Mouse (Mus musculus) lung, embryonic 14.5 days (tissue): ENCODE measurements at regions not wholly inside any gene's neighbourhood (a gene's known extent, or its start where the extent isn't known, plus 50 kb on each side); places are given as distances from the start of the nearest gene placed in this dataset.

Source experiments
- ATAC-seq: fragments of 200-750 bp; cut with Nextera tagmentation; 2 replicates; pipeline ENCODE4 v1.8.0; 2017; ENCODE audit warnings: mild to moderate bottlenecking, moderate TSS enrichment, moderate library complexity; ENCODE audit not compliant: insufficient read depth
- DNase-seq: peaks from one replicate; pipeline ENCODE4 v3.0.0-alpha.2; 2015
- H3K27ac ChIP-seq: fragments of 300-500 bp; sonication (generic); 2 replicates; pipeline ENCODE4 v1.5.1; 2014; ENCODE audit warnings: low read depth, mild to moderate bottlenecking, moderate library complexity
- H3K27me3 ChIP-seq: fragments of 300-500 bp; sonication (generic); 2 replicates; pipeline ENCODE4 v1.6.1; 2014; ENCODE audit warnings: low read length, control low read depth; ENCODE audit not compliant: insufficient read depth
- H3K36me3 ChIP-seq: fragments of 300-500 bp; sonication (generic); 2 replicates; pipeline ENCODE4 v1.6.1; 2014; ENCODE audit warnings: control low read depth; ENCODE audit not compliant: insufficient read depth
- H3K4me1 ChIP-seq: fragments of 300-500 bp; sonication (generic); 2 replicates; pipeline ENCODE4 v1.6.1; 2014; ENCODE audit warnings: antibody characterized with exemption, control low read depth; ENCODE audit not compliant: insufficient read depth
- H3K4me2 ChIP-seq: fragments of 300-500 bp; sonication (generic); 2 replicates; pipeline ENCODE4 v1.6.1; 2014; ENCODE audit warnings: mild to moderate bottlenecking
- H3K4me3 ChIP-seq: fragments of 300-500 bp; sonication (generic); 2 replicates; pipeline ENCODE4 v1.5.1; 2014; ENCODE audit warnings: low read depth, low read length
- H3K9ac ChIP-seq: fragments of 300-500 bp; sonication (generic); 2 replicates; pipeline ENCODE4 v1.6.1; 2014
- H3K9me3 ChIP-seq: fragments of 300-500 bp; sonication (generic); 2 replicates; pipeline ENCODE4 v1.6.1; 2016; ENCODE audit warnings: low read depth, low read length, control low read depth
- CTCF ChIP-seq: IDR thresholded peaks from 2 replicates; pipeline ENCODE4 v1.5.1; 2016; ENCODE audit warnings: antibody characterized with exemption, low read depth
- WGBS: fragments of 180-500 bp; shearing (Covaris S2); extraction: QIAGEN DNeasy Blood & Tissue Kit; methylation state at CpG from one replicate; pipeline ENCODE4 v1.1.7; 2014; 5-methylcytosine and 5-hydroxymethylcytosine counted together

DNA sequence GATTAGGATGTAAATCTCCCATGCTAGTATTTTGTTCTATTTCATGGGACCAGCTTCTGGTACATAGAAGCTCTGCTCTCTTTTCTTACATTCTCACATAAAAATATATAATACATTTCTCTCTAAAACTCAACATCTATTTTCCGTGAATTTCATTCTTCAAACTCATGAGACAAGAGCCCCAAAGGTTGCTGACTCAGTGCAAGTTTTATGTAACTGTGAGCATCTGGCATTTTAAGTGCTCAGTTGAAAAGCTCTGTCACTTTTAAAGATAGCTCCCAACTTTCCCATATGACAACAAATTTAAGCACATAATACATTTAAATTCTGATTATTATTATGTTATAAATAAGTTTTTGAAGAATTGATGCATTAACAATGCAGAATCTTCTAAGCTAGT is 268.5 kb downstream of the AW209491 start:
- ATAC-seq (no peak), DNase-seq (no peak)
- H3K27ac ChIP-seq, result no peak overlapping the region
- H3K4me1 ChIP-seq, result no peaks in the 10 kb centered on the region
- H3K36me3 ChIP-seq, result no peaks in the 10 kb centered on the region
- WGBS, result 63% methylated on average over 1 of the region's 1 CpGs
- H3K9me3 ChIP-seq, result no peaks in the 10 kb centered on the region
- H3K4me2 ChIP-seq, result no peak overlapping the region
- no peak overlapping the region for H3K9ac ChIP-seq
- no peak overlapping the region for H3K4me3 ChIP-seq
- TF ChIP-seq CTCF, result no peak
- no peaks in the 10 kb centered on the region for H3K27me3 ChIP-seq

DNA sequence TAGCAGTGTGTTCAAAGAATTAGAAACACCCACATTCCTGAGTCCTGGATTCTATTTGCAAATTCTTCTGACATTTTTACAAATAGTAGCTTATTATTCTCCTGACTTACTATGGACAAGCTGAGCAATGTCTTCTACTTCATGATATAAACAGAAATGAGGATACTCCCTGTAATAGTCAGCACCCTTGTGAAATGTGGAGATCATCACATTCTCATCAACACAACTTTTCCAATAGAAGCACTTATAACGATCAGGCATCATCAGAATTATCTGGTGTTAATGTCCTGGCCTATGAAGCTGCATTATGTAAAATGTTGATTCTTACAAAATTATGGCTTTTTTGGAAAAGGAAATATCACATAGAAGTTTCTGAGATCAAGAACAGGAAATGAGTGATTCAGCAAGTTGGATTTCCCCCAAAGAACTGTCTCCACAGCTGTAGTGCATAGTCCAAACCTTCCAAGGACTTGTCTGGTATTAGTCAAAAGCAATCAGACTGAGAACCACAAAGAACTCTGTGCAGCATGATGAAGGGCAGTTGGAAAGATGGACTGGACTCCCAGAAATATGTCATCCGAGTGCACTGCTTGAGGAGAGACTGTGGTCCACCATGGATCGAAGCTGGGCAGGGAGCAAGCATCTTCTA is 300.3 kb downstream of the AW209491 start:
- H3K4me2 ChIP-seq, result no peak overlapping the region
- TF ChIP-seq CTCF, result no peak

DNA sequence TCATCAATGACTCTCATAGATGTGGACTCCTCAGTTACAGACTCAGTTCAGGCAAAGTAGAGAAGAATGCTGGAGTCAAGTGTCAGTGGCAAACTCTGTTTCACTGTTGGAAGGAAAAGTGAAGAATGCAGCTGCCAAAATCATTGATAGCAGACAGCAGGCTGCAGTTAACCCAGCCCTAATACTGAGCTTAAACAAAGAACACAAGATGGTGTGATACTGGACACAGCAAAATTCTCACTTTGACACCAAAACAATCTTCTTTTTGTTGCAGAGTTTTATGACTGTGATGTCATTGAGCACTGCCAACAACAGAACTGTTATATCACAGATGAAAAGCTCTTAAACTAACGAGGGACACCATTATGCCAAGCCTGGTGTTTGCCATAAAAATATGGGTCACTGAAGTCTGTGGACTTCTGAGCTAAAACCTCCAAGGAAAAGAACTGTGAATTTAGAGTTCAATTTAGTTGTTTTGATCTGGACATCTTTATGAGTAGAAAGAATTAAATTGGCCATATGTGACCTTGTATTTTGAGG is 336.3 kb downstream of the AW209491 start:
- Histone ChIP-seq H3K27me3 (no peaks in the 10 kb centered on the region), H3K4me1 (no peaks in the 10 kb centered on the region), H3K4me3 (no peak overlapping the region), H3K4me2 (no peak overlapping the region), H3K9ac (no peak overlapping the region), H3K27ac (no peak overlapping the region), H3K9me3 (no peaks in the 10 kb centered on the region), H3K36me3 (no peaks in the 10 kb centered on the region)
- DNase-seq, result no peak
- ATAC-seq, result no peak
- WGBS, result 45% methylated on average over 1 of the region's 1 CpGs
- TF ChIP-seq CTCF, result no peak

More for the DNA sequence above, 300.3 kb downstream of the AW209491 start:
- 66% methylated on average over 3 of the region's 3 CpGs for WGBS
- Histone ChIP-seq H3K9me3 (no peaks in the 10 kb centered on the region), H3K27me3 (no peaks in the 10 kb centered on the region), H3K4me1 (no peaks in the 10 kb centered on the region), H3K27ac (no peak overlapping the region), H3K9ac (no peak overlapping the region), H3K36me3 (no peaks in the 10 kb centered on the region), H3K4me3 (no peak overlapping the region)
- DNase-seq (peak; percentile 63), ATAC-seq (peak; percentile 41; the same call in 1 of the 2 replicates)

DNA sequence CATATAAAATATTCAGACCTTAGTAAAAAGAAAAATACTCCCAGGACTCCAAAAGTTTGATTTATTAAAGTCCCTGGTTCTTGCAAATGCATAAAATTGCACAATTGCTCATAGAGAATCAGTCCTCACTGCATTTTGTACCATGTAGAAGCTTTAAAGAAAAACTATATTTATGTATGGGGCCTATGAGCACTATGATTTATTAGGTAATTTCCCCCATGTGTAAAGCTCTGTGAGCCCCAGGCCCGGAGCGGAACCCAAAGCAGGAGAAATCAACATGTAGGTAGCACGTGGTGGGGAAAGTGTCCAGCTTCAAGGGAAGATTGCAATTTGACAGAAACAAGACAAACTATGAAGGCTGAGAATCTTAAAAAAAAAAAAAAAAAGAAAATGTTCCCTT is 372.7 kb downstream of the AW209491 start:
- H3K4me1 ChIP-seq, result no peaks in the 10 kb centered on the region
- 59% methylated on average over 3 of the region's 3 CpGs for WGBS
- ATAC-seq, result no peak
- TF ChIP-seq CTCF, result no peak
- no peaks in the 10 kb centered on the region for H3K36me3 ChIP-seq
- H3K27me3 ChIP-seq, result no peaks in the 10 kb centered on the region
- H3K4me3 ChIP-seq, result no peak overlapping the region
- H3K4me2 ChIP-seq, result no peak overlapping the region
- no peaks in the 10 kb centered on the region for H3K9me3 ChIP-seq
- H3K9ac ChIP-seq, result no peak overlapping the region
- no peak for DNase-seq
- no peak overlapping the region for H3K27ac ChIP-seq

DNA sequence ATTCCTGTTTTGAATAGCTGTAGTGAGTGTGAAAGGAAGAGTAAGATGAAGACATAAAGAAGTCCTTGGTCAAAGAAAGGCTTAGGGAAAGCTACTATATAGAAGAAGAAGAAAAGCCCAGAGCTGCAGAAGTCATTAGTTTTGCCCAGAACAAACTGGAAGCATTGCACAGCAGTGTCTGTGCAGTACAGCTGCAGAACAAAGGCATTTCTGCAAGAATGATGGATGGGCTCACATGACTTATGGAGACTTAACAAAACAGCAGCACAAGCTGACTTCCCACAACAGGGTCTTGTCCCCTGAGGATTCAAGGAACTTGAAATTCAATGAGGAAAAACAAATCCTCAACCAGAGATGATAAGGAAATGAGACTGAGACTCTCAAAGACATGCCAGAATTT is 381.7 kb downstream of the AW209491 start:
- H3K4me2 ChIP-seq, result no peak overlapping the region
- TF ChIP-seq CTCF, result no peak
- H3K4me3 ChIP-seq, result no peak overlapping the region
- no peak overlapping the region for H3K27ac ChIP-seq
- peak; percentile 74; the same call in 1 of the 2 replicates for ATAC-seq
- no peaks in the 10 kb centered on the region for H3K9me3 ChIP-seq
- no peaks in the 10 kb centered on the region for H3K27me3 ChIP-seq
- H3K4me1 ChIP-seq, result no peaks in the 10 kb centered on the region; the same call in 1 of the 2 replicates
- H3K9ac ChIP-seq, result no peak overlapping the region
- no peaks in the 10 kb centered on the region for H3K36me3 ChIP-seq
- DNase-seq, result peak; percentile 43

DNA sequence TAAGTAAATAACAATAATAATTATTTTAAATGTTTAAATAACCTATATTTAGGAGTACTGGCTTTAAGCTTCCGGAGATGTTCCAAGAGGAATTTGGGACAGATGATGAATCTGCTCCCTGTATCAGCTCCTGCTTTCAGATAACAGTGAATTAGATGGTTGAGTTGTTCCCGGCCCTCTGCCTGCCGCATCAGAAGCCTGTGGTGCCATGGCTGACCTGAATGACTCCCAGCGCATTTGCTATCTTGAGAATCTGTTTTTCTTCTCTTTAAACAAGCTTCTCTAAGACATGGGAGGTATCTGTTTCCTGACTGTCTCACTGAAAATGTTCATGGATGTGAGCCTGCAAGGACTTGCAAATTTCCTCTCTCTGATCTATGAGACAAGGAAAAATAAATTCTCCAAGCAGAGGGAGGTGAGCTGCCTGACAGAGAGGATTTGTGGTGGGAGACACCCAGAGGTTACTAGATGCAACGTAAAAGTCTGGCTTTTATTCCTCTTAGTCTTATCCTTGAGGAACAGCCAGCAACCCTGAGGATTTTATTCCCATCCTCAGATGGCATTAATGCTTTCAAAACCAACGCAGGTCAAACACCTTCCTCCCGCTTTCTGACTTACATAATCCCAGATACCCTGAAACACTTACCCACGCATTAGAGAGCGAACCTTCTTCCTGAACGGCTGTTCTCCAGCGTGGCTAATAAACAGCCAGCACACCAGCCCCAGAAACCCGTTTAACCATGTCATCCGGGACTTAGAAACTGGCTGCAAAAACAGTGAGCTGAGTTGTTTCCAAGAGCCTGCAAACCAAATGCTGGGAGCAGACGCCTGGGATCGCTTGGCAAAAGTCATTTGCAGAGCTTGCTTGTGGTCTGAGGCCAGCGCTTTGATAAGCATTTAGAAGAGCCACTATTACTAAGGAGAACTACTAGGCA is 389.1 kb downstream of the AW209491 start:
- H3K9me3 ChIP-seq, result no peaks in the 10 kb centered on the region
- H3K4me1 ChIP-seq, result no peaks in the 10 kb centered on the region
- WGBS, result 35% methylated on average over 16 of the region's 16 CpGs
- H3K4me2 ChIP-seq, result no peak overlapping the region
- H3K27me3 ChIP-seq, result no peaks in the 10 kb centered on the region
- H3K27ac ChIP-seq, result no peak overlapping the region
- ATAC-seq (no peak), DNase-seq (no peak)
- H3K36me3 ChIP-seq, result no peaks in the 10 kb centered on the region
- TF ChIP-seq CTCF, result no peak
- no peak overlapping the region for H3K4me3 ChIP-seq
- H3K9ac ChIP-seq, result no peak overlapping the region

DNA sequence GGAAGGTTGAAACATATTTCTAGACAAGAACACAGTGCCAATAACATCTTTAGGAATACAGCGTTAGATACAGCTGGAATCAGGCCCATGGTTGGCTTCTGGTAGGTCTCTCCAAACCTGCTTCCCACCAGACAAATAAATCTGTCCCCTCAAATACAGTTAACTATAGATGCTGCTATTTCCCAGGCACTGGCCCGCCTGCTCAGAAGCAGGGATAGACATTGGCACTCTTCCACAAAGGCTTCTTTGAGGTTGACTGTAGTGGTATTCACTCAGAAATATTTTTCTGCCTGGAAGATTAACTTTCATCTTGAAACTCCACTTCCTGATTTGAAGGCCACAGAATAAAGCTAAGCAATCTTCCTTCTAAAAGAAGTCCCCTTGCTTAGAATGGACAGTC is 396.6 kb downstream of the AW209491 start:
- WGBS, result 73% methylated on average over 2 of the region's 2 CpGs
- DNase-seq, result peak; percentile 43
- no peaks in the 10 kb centered on the region for H3K4me1 ChIP-seq
- TF ChIP-seq CTCF, result no peak
- H3K36me3 ChIP-seq, result no peaks in the 10 kb centered on the region
- H3K9ac ChIP-seq, result no peak overlapping the region
- no peaks in the 10 kb centered on the region for H3K27me3 ChIP-seq
- no peaks in the 10 kb centered on the region for H3K9me3 ChIP-seq
- H3K4me2 ChIP-seq, result no peak overlapping the region
- H3K27ac ChIP-seq, result no peak overlapping the region
- no peak for ATAC-seq
- no peak overlapping the region for H3K4me3 ChIP-seq
